Mouse (Mus musculus): ENCODE data around the gene Nxpe5. TPM values are rescaled to one million over a fixed set of nuclear protein-coding genes. Genes with fewer than 3 reads are reported as not detected.
A peak's percentile ranks its signal among the peaks of the same experiment; 100 is the strongest.
"Not testable (repeated sequence)": the region's sequence is repeated elsewhere in the genome, so short reads cannot be mapped to it uniquely, and the experiment has no call there.

Gene Nxpe5
- under 1 TPM; 0.70 to 0.85 TPM for total RNA-seq (2021)
- long read RNA-seq, experiment 1, partial matches to known transcripts: 1 of 1 reads
- long read RNA-seq, experiment 1, other reads (novel, unspliced or antisense): 0 of 1 reads
- long read RNA-seq, experiment 2, partial matches to known transcripts: 0 of 1 reads
- long read RNA-seq, experiment 2, other reads (novel, unspliced or antisense): 1 of 1 reads

- no peak for DNase-seq (ENCODE audit: low spot score in 2 of 2)
Observed at GRCm38 (mm10) chr5:138225700-138226099, at the start of gene Nxpe5. Gene Nxpe5, plus strand, starts transcription at chr5:138225898.

GRCm38 (mm10) chr5:138186950-138187638 is 38.6 kb upstream of the Nxpe5 start, which contains the start of the genes Taf6 and Cnpy4:
Gene Taf6, minus strand, starts transcription at chr5:138187451.
Gene Cnpy4, plus strand, starts transcription at chr5:138187485.
- DNase-seq (ENCODE audit: low spot score in 2 of 2): peak; percentile 46 to 58

- DNase-seq (ENCODE audit: low spot score in 2 of 2): no peak
Observed at GRCm38 (mm10) chr5:138187661-138188306, 37.9 kb upstream of the Nxpe5 start.

- peak; percentile 59 to 78 for DNase-seq (ENCODE audit: low spot score in 2 of 2)
Observed at GRCm38 (mm10) chr5:138193771-138194727, 31.6 kb upstream of the Nxpe5 start, which contains the start of gene Mblac1. Gene Mblac1, plus strand, starts transcription at chr5:138194314.

GRCm38 (mm10) chr5:138194755-138195345 is 30.8 kb upstream of the Nxpe5 start:
- no peak for DNase-seq (ENCODE audit: low spot score in 2 of 2)

GRCm38 (mm10) chr5:138195463-138195862 is 30.2 kb upstream of the Nxpe5 start:
- DNase-seq (ENCODE audit: low spot score in 2 of 2): no peak

GRCm38 (mm10) chr5:138199576-138199975 is 26.1 kb upstream of the Nxpe5 start:
- DNase-seq (ENCODE audit: low spot score in 2 of 2): no peak

GRCm38 (mm10) chr5:138202086-138202485 is 23.6 kb upstream of the Nxpe5 start:
- no peak for DNase-seq (ENCODE audit: low spot score in 2 of 2)

- DNase-seq (ENCODE audit: low spot score in 2 of 2): no peak
Observed at GRCm38 (mm10) chr5:138207253-138207652, 18.4 kb upstream of the Nxpe5 start.

- DNase-seq (ENCODE audit: low spot score in 2 of 2): no peak
Observed at GRCm38 (mm10) chr5:138207873-138208272, 17.8 kb upstream of the Nxpe5 start.

- not testable (repeated sequence) for DNase-seq (ENCODE audit: low spot score in 2 of 2)
Observed at GRCm38 (mm10) chr5:138216632-138217031, 9.1 kb upstream of the Nxpe5 start.

GRCm38 (mm10) chr5:138219864-138220263 is 5.8 kb upstream of the Nxpe5 start:
- no peak for DNase-seq (ENCODE audit: low spot score in 2 of 2)

- peak; percentile 79 to 82 for DNase-seq (ENCODE audit: low spot score in 2 of 2)
Observed at GRCm38 (mm10) chr5:138222111-138222510, 3.6 kb upstream of the Nxpe5 start.

GRCm38 (mm10) chr5:138223287-138223686 is 2.4 kb upstream of the Nxpe5 start:
- no peak for DNase-seq (ENCODE audit: low spot score in 2 of 2)

GRCm38 (mm10) chr5:138226491-138226890 is 793 bp downstream of the Nxpe5 start:
- no peak for DNase-seq (ENCODE audit: low spot score in 2 of 2)

GRCm38 (mm10) chr5:138227367-138227766 is 1.7 kb downstream of the Nxpe5 start:
- DNase-seq (ENCODE audit: low spot score in 2 of 2): no peak

- no peak for DNase-seq (ENCODE audit: low spot score in 2 of 2)
Observed at GRCm38 (mm10) chr5:138228026-138228425, 2.3 kb downstream of the Nxpe5 start.

GRCm38 (mm10) chr5:138229511-138229910 is 3.8 kb downstream of the Nxpe5 start:
- DNase-seq (ENCODE audit: low spot score in 2 of 2): no peak

- no peak for DNase-seq (ENCODE audit: low spot score in 2 of 2)
Observed at GRCm38 (mm10) chr5:138233778-138234177, 8.1 kb downstream of the Nxpe5 start.

- no peak for DNase-seq (ENCODE audit: low spot score in 2 of 2)
Observed at GRCm38 (mm10) chr5:138234224-138234623, 8.5 kb downstream of the Nxpe5 start.

- no peak for DNase-seq (ENCODE audit: low spot score in 2 of 2)
Observed at GRCm38 (mm10) chr5:138241511-138241910, 15.8 kb downstream of the Nxpe5 start.

Data from adrenal gland, postnatal 4 days (tissue).